Mouse (Mus musculus) kidney, postnatal 0 days (tissue): ENCODE measurements around the gene Usp20. TPM values are rescaled to one million over a fixed set of nuclear protein-coding genes. Genes with fewer than 3 reads are reported as not detected.
A peak's percentile ranks its signal among the peaks of the same experiment; 100 is the strongest.

ENCODE experiments used
- ATAC-seq: fragments of 200-750 bp; cut with Nextera tagmentation; replicated peaks from 2 replicates; pipeline ENCODE4 v1.8.0; 2017; ENCODE audit warnings: low read depth, moderate number of reproducible peaks, moderate TSS enrichment, moderate library complexity; ENCODE audit not compliant: low FRiP score
- DNase-seq: peaks from one replicate; pipeline ENCODE4 v3.0.0-alpha.2; 2016; ENCODE audit warnings: low spot score
- H3K27ac ChIP-seq: fragments of 300-500 bp; sonication (generic); 2 replicates; pipeline ENCODE4 v1.5.1; 2014; ENCODE audit warnings: mild to moderate bottlenecking
- H3K27me3 ChIP-seq: fragments of 300-500 bp; sonication (generic); 2 replicates; pipeline ENCODE4 v1.6.1; 2014; ENCODE audit warnings: low read length, mixed read lengths; ENCODE audit not compliant: insufficient read depth
- H3K36me3 ChIP-seq: fragments of 300-500 bp; sonication (generic); 2 replicates; pipeline ENCODE4 v1.6.1; 2014; ENCODE audit warnings: low read length, mixed read lengths; ENCODE audit not compliant: insufficient read depth
- H3K4me1 ChIP-seq: fragments of 300-500 bp; sonication (generic); replicated peaks from 2 replicates; pipeline ENCODE4 v1.6.1; 2014; ENCODE audit warnings: antibody characterized with exemption, low read length, mixed read lengths; ENCODE audit not compliant: insufficient read depth
- H3K4me2 ChIP-seq: fragments of 300-500 bp; sonication (generic); 2 replicates; pipeline ENCODE4 v1.6.1; 2014; ENCODE audit warnings: mild to moderate bottlenecking, low read length, moderate library complexity, mixed read lengths
- H3K4me3 ChIP-seq: fragments of 300-500 bp; sonication (generic); replicated peaks from 2 replicates; pipeline ENCODE4 v1.5.1; 2014; ENCODE audit warnings: low read depth, low read length
- H3K9ac ChIP-seq: fragments of 300-500 bp; sonication (generic); 2 replicates; pipeline ENCODE4 v1.6.1; 2014; ENCODE audit warnings: low read depth, low read length
- H3K9me3 ChIP-seq: fragments of 300-500 bp; sonication (generic); replicated peaks from 2 replicates; pipeline ENCODE4 v1.6.1; 2016; ENCODE audit warnings: low read length, inconsistent platforms, mixed read lengths
- CTCF ChIP-seq: IDR thresholded peaks from 2 replicates; pipeline ENCODE4 v1.5.1; 2016; ENCODE audit warnings: antibody characterized with exemption, low read depth, mild to moderate bottlenecking, moderate library complexity
- WGBS: fragments of 180-500 bp; shearing (Covaris S2); extraction: QIAGEN DNeasy Blood & Tissue Kit; methylation state at CpG from one replicate; pipeline ENCODE4 v1.1.7; 2014; 5-methylcytosine and 5-hydroxymethylcytosine counted together
- polyA plus RNA-seq: library from polyadenylated mRNA; unstranded; fragments of >200 nt; fragmentation: Nextera tagmentation; extraction: Ambion mirVana; gene quantifications from 2 replicates; pipeline ENCODE4 v1.2.1, GENCODE M21; 2015

Usp20 gene
- polyA plus RNA-seq, 1 experiment from 2014 or later = 12.9 TPM

DNA sequence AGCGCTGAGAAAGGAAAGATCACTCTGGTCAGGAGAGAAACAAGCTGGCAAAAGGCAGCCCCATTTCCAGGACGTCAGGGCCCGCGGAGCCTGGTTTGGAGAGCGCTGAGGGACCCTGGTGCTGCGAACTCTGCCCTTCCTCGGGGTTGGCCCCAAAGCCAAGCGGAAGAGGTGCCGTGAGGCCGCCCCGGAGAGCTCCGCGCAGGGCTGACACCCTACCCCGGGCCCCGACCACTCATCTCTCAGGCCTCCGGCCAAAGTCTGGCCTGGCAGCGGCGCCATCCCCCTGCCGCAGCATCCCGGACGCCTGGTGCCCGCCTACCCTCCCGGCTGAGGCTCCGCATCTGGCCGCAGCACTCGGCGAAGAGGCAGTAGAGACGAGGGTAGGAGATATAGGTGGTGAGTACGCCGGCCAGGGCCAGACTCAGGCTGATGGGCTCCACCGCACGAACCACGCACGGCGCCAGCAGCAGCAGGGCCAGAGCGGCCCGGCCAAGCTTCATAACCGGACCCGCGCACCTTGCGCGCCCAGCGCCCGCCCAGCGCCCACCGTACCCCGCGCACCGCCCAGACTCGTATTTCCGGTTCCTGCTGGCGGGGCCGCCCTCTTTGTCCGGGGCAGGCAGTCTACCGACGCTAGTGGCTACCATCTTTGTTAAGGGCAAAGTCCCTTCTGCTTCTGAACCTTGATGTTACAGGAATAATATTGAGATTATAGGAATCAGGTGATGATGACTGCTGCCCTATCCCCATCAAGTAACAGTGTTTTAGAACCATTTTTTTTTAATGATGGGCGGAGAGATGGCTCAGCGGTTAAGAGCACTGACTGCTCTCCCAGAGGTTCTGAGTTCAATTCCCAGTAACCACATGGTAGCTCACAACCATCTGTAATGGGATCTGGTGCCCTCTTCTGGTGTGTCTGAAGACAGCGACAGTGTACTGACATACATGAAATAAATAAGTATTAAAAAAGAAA, 14.4 kb upstream of the Usp20 start, which contains the start of gene Tor1a:
Tor1a (minus strand) TSS at position 582 of the 976 bp plus-strand sequence.
- Histone ChIP-seq H3K27ac (peak within 1 kb of the TSS; percentile 82), H3K9me3 (no peaks in the 10 kb centered on the region), H3K4me3 (peak within 1 kb of the TSS; percentile 99), H3K27me3 (no peaks in the 10 kb centered on the region), H3K36me3 (peaks cover 16% of the 10 kb centered on the region), H3K4me2 (peak within 1 kb of the TSS; percentile 74), H3K4me1 (peaks cover 10% of the 10 kb centered on the region), H3K9ac (peak within 1 kb of the TSS; percentile 94)
- DNase-seq (peak; percentile 95), ATAC-seq (peak; percentile 92)
- TF ChIP-seq CTCF = no peak
- 2% methylated on average over 59 of the region's 59 CpGs for WGBS

DNA sequence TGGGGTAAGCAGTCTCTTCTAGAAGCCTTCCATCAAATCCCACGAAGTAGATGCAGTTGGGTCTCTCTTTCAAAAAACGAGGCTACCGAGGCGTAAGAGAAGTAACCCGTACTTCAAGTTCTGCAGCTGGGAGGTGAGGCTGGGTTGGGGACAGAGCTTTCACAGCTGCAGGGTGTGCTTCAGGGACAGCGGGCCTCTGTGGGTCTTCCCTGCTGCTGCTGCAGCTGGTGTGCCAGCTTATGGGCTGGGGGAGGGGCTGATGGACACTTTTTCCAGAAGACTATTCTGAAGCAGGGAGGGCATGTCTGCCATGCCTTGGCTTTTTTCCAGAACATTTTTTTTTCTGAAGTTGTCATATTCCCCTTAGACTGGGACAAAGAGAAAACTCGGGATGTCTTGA, 945 bp downstream of the Usp20 start:
- WGBS = 33% methylated on average over 7 of the region's 7 CpGs
- Histone ChIP-seq H3K4me3 (peak overlapping the region; percentile 81), H3K36me3 (peaks cover 14% of the 10 kb centered on the region; the same call in 1 of the 2 replicates), H3K4me1 (0 out of 2 replicates have a peak, but pooled peaks cover 8% of the 10 kb centered on the region), H3K9me3 (no peaks in the 10 kb centered on the region), H3K4me2 (peak overlapping the region; percentile 75), H3K27me3 (no peaks in the 10 kb centered on the region), H3K27ac (no peak overlapping the region), H3K9ac (peak overlapping the region; percentile 57; the same call in 1 of the 2 replicates)
- no peak for TF ChIP-seq CTCF
- ATAC-seq (no peak), DNase-seq (no peak)

DNA sequence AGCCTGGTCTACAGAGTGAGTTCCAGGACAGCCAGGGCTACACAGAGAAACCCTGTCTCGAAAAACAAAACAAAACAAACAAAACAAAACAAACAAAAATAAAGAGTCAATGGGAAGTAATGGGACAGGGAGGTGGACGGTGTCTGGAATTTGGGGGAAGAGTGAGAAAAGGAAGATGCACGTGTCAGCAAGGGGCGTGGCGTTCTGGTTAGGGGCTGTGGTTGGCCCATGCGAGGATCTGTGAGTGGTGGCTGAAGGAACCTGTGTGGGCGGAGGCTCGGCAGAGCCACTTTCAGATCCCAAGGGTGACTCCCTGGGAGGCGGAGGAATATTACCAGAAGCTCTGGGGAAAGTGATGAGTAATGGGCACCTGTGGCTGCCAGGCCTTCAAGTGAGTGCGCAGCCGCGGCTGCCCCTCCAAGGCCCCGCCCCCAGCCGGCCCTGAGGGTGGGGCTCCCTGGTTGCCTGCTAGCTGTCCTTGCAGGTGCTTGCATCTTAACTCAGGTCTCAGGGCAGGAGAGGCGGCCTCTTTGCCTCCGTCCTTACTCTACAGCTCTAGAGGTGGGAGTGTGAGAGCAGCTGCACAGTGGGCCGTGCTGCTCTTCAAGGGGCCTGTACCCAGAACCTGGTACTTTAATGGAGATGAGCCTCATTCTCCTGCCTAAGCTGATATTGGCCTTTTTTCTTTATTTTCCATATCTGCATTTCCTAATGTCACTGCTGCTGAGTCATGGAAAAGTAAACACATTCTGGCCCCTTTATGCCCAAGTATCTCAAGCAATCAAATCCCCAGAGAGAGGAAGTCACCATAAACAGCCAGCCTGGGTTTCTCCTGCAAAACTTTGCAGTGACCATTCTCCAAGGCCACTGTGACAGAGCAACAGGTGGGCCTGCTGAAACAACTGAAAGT, 3.3 kb downstream of the Usp20 start:
- Histone ChIP-seq H3K27ac (peak overlapping the region; percentile 19; the same call in 1 of the 2 replicates), H3K9me3 (no peaks in the 10 kb centered on the region), H3K4me2 (peak overlapping the region; percentile 25), H3K36me3 (no peaks in the 10 kb centered on the region), H3K4me1 (0 out of 2 replicates have a peak, but pooled peaks cover 8% of the 10 kb centered on the region), H3K4me3 (no peak overlapping the region), H3K27me3 (no peaks in the 10 kb centered on the region), H3K9ac (no peak overlapping the region)
- 26% methylated on average over 17 of the region's 17 CpGs for WGBS
- ATAC-seq (no peak), DNase-seq (peak; percentile 51)
- no peak for TF ChIP-seq CTCF

DNA sequence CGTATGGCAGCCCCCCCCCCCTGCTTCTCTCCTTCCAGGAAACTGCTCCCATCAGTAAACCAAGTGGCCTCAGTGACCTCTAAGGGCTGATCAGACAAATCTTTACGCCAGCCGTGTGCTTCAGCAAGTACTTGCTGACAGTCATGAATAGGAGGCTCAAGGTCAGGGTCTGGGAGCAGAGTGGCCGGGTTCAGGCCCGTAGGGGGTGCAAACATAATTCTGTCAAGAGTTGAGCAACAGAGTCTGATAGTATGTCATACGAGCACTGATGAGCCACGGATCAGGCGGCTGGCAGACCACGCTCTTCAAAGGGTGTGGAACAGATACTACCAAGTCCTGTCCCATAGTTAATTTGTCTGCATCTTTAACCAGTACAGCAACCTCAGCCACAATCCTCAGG, 8.1 kb downstream of the Usp20 start:
- no peak for ATAC-seq
- WGBS = 70% methylated on average over 9 of the region's 9 CpGs
- H3K4me2 ChIP-seq = no peak overlapping the region

DNA sequence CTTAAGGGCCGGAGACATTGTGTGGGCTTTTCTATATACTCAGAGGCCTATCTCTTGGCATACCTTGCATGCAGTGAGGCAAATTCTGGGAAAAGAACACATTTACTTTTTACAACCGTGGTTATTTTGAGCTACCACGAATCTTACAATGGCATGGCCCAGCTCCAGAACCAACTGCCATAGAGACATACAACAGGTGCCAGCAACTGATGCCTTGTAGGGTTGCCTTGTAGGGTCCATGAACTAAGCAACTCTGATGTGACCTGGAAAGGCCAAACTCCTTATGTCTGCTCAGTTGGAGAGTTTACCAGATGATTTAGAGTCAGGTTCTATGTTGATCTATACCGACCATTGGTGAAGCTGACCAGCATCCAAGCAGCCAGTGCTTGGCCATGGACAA, 12.8 kb downstream of the Usp20 start:
- H3K27ac ChIP-seq = no peak overlapping the region
- no peak overlapping the region for H3K4me3 ChIP-seq
- H3K9ac ChIP-seq = no peak overlapping the region
- ATAC-seq = no peak
- H3K27me3 ChIP-seq = no peaks in the 10 kb centered on the region
- H3K4me1 ChIP-seq = 0 out of 2 replicates have a peak, but pooled peaks cover 6% of the 10 kb centered on the region
- TF ChIP-seq CTCF = no peak
- DNase-seq = no peak
- no peak overlapping the region for H3K4me2 ChIP-seq
- 91% methylated on average over 4 of the region's 4 CpGs for WGBS
- 0 out of 2 replicates have a peak, but pooled peaks cover 2% of the 10 kb centered on the region for H3K36me3 ChIP-seq
- no peaks in the 10 kb centered on the region for H3K9me3 ChIP-seq

More for the DNA sequence above, 8.1 kb downstream of the Usp20 start:
- no peaks in the 10 kb centered on the region for H3K9me3 ChIP-seq
- H3K4me1 ChIP-seq = 0 out of 2 replicates have a peak, but pooled peaks cover 1% of the 10 kb centered on the region
- TF ChIP-seq CTCF = no peak
- no peak for DNase-seq
- H3K27ac ChIP-seq = no peak overlapping the region
- H3K4me3 ChIP-seq = no peak overlapping the region
- no peaks in the 10 kb centered on the region for H3K36me3 ChIP-seq
- H3K9ac ChIP-seq = no peak overlapping the region
- no peaks in the 10 kb centered on the region for H3K27me3 ChIP-seq
